Mouse (Mus musculus): ENCODE results near the gene Trpm3.

Trpm3 gene

GRCm38 (mm10) chr19:22628878-22629277 is 490.0 kb downstream of the Trpm3 start:
- in situ Hi-C loops (cut with MboI, MseI), result no loop called here

GRCm38 (mm10) chr19:22631316-22631715 is 492.5 kb downstream of the Trpm3 start:
- in situ Hi-C loops (cut with MboI, MseI), result no loop called here

DNA sequence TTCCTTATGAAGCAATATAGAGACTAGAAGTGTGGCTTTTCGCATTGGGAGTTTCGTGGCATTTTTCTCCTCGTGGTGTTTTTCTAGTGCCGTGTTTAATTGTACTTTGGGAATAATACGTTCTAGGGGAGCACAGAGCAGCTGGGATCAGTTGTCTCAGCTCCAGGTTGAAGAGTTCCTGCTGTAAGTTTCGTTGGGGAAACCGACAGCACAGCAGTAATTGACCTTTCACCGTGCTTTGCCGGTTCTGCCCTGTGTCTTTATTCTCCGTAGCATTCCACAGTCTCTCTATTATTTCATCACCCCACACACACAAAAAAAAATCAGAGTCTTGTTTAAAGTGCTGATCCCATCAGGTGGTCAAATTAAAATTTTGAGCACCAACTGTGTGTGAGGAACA is 496.8 kb downstream of the Trpm3 start:
- in situ Hi-C loops (cut with MboI, MseI), result no loop called here

GRCm38 (mm10) chr19:22637786-22638185 is 498.9 kb downstream of the Trpm3 start:
- in situ Hi-C loops (cut with MboI, MseI), result no loop called here

DNA sequence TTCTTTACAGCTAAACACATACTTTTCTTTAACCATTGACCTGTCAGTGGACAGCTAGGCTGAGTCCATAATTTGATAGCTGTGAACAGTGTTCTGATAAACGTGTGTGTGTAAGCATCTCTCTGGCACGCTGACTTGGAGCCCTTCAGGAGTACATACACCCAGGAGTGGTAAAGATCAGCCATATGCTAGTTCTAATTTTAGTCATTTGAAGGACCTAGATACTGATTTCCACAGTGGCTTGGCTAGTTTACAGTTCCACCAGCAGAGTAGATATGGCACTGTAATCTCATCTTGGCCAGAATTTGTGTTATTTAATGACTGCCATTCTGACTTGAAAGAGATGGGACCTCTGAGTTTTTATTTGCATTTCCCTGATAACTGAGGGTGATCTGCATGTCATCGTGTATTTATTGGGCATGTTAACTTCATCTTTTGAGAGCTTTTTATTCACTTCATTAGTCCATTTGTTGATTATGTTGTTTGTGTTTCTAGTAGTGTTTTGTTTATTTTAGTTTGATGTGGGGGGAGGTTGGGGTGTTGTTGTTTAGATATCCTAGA is 499.6 kb downstream of the Trpm3 start:
- in situ Hi-C loops (cut with MboI, MseI), result no loop called here

DNA sequence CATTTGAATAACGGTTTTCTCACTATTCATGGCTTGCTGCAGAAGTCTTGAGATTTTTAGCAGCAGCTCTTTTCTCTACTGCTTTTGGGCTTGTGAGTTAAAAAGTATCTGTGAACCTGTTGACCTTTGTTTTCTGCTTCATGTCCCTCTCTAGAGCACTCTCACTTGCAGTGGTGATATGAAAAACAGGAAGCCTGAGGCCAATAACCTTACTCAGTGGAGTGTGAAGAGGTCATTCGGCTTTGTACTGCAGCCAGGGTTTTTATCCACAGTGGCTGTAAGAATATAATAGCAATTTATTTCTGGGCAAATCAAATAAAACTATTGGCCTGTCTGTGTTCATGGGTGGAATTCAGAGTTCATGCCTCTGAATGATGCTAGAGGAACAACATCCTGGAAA is 503.3 kb downstream of the Trpm3 start:
- in situ Hi-C loops (cut with MboI, MseI), result no loop called here

- in situ Hi-C loops (cut with MboI, MseI), result no loop called here
Measured at GRCm38 (mm10) chr19:22656466-22657215, 517.8 kb downstream of the Trpm3 start.

DNA sequence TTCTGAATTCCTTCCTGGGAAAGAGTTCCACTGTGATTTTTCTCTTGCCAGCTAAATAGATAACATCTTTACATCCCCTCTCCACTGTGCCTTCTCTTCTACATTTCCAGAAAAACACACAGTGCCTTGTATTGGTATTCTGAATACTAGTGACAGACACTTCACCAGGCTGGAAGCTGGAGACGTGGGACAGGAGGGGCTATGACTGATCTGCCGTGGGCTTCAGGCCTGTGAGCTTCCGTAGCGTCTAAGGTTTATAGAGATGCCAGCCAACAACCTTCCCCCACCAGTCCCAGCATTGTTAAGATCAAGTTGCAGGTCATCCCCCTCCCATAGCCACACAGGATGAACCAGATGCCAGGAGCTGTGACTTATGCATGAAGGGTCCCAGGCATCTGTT is 518.4 kb downstream of the Trpm3 start:
- in situ Hi-C loops (cut with MboI, MseI), result no loop called here

DNA sequence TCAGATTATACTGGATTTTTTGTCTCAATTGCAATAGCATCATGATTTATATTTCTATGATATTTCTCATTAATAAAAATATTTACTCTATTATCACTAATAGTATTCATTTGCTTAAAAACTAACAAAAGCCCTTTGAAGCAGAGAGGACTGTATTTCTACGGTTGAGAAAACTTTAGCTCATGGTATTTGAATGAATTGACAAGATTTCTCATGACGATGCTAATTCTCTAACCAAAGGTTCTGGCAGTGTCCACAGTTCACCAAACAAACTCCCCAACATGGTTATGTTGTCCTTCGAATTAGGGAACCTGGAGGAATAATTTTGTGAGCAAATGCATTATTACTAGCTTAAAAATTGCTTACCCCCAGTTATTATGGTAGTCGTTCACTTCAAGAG is 526.6 kb downstream of the Trpm3 start:
- in situ Hi-C loops (cut with MboI, MseI), result no loop called here

DNA sequence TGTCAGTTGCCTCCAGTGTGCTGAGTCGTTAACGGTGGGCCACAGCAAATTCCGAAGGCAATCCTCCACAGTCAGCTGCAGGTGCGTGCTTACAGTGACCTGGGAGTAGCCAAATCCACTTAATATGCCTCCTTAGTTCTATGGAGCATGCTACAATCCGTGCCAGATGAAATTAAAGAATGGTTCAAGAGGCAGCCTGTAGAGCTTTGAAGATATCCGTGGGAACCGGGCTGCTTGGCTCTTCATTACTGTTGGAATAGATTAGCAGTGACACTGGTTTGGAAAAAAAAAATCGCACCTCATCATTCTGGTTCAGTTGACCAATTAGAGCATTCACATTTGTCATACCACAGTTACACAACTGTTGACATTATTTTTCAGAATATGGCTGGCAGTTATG is 531.4 kb downstream of the Trpm3 start:
- in situ Hi-C loops (cut with MboI, MseI), result loop anchor here (5.0 kb wide), 1 partner anchor 48 kb away; no protein-coding TSS in a partner anchor

DNA sequence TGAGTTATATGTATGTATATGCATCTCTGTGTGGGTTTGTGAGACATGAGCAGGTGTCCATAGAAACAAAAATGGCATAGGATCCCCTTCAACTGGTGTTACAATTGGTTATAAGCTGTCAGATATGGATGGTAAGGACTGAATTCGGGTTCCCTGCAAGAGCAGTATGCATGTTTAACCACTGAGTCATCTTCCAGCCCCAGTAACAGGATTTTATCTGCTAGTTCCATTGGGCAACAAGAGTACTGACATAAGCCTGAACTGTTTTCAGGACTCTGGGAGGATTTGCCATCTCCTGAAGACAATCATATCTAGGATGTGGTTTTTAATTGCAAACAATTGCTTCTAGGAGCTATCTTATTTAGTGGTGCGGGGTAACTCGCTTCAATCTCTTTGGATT is 534.0 kb downstream of the Trpm3 start:
- in situ Hi-C loops (cut with MboI, MseI), result loop anchor here (5.0 kb wide), 1 partner anchor 51 kb away; no protein-coding TSS in a partner anchor

GRCm38 (mm10) chr19:22676206-22676605 is 537.4 kb downstream of the Trpm3 start:
- in situ Hi-C loops (cut with MboI, MseI), result no loop called here

GRCm38 (mm10) chr19:22682238-22682637 is 543.4 kb downstream of the Trpm3 start:
- in situ Hi-C loops (cut with MboI, MseI), result no loop called here

- in situ Hi-C loops (cut with MboI, MseI), result no loop called here
Measured at GRCm38 (mm10) chr19:22691995-22692394, 553.1 kb downstream of the Trpm3 start.

DNA sequence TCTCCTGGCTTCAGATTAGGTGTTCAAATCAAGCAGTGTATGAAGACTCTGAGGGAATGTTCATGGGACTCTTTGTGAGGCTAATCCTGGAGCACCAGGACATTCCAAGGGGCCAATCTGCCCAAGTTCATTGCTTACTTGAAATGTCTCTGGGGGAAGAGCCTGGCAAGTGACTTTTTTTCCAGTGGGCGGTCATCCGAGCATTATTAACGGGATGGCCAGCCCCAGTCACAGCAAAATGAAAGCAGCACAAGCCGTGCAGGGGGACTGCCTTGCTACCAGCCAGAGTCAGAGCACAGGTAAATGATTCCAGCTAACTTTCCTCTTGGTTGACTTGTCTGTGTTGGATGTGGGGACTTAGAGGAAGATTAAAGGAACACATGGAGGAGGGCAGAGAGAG is 553.7 kb downstream of the Trpm3 start:
- in situ Hi-C loops (cut with MboI, MseI), result no loop called here

DNA sequence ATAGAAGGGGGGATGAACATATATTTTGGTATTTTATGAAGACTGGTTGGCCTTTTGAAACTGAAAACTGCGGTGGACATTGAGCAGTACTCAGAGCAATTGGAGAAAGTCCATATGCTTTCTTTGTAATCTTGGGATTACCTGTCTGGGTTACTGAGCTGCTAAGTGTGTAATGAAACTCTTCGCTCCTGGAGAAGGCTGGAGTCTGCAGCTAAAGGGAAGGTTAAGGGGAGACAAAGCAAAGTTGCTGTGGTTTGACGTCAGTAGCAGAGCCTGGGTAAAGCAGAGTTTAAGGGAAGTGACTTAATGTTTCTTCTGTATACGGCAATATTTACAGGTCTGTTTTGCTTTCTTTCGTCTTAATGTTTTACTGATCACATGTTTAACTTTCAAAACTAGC is 554.1 kb downstream of the Trpm3 start:
- in situ Hi-C loops (cut with MboI, MseI), result no loop called here

- in situ Hi-C loops (cut with MboI, MseI), result no loop called here
Measured at GRCm38 (mm10) chr19:22695423-22695822, 556.6 kb downstream of the Trpm3 start.

DNA sequence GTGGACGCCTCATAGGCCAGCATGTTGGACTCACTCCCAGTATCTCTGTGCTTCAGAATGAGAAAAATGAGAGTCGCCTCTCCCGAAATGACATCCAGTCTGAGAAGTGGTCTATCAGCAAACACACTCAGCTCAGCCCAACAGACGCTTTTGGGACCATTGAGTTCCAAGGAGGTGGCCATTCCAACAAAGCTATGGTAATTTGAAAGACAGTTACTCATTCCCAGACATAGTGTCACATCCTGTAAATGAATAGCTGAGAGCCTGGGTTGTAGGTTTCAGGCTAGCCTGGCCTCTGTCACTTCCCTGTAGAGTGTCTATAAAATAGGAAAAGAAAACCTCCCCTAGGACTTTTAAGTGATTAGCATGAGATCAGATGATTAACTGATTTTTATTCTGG is 559.9 kb downstream of the Trpm3 start:
- in situ Hi-C loops (cut with MboI, MseI), result no loop called here

GRCm38 (mm10) chr19:22700871-22701651 is 562.2 kb downstream of the Trpm3 start:
- in situ Hi-C loops (cut with MboI, MseI), result loop anchor here in 1 of 2 experiments (25.0 kb wide), 1 partner anchor 889 kb away; no protein-coding TSS in a partner anchor

GRCm38 (mm10) chr19:22703876-22704275 is 565.0 kb downstream of the Trpm3 start:
- in situ Hi-C loops (cut with MboI, MseI), result loop anchor here in 1 of 2 experiments (25.0 kb wide), 1 partner anchor 892 kb away; no protein-coding TSS in a partner anchor

- in situ Hi-C loops (cut with MboI, MseI), result loop anchor here in 1 of 2 experiments (25.0 kb wide), 1 partner anchor 893 kb away; no protein-coding TSS in a partner anchor
Measured at GRCm38 (mm10) chr19:22705414-22705813, 566.6 kb downstream of the Trpm3 start.

DNA sequence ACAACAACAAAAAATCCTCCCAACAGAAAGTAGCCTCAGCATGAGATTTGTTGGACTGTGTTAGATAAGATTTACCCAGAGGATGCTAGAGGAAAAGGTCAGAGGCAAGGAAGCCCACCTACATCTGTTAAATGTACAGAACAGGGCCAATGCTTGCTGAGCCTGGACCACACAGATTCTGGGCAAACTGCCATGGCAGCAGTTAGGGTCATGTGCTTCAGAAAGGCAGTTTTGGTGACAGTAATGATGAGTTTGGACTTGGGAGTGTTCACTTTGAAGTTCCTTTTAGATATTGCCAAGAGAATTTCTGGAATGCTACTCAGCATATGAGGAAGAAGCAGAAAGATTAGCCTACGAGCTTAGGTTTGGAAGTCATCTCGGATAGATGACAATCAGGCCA is 580.2 kb downstream of the Trpm3 start:
- in situ Hi-C loops (cut with MboI, MseI), result loop anchor here in 1 of 2 experiments (25.0 kb wide), 1 partner anchor 907 kb away; no protein-coding TSS in a partner anchor
